Mouse (Mus musculus): Measurements from ENCODE around the gene Parva. TPM values are rescaled to one million over a fixed set of nuclear protein-coding genes. Genes with fewer than 3 reads are reported as not detected.
A peak's percentile ranks its signal among the peaks of the same experiment; 100 is the strongest.

Parva gene
- polyA plus RNA-seq, 1 experiment from 2014 or later = 80.0 TPM

- H3K9ac ChIP-seq (ENCODE audit: low read depth, low read length) = no peak overlapping the region
- H3K9me3 ChIP-seq (ENCODE audit: control insufficient read depth, low read length) = no peaks in the 10 kb centered on the region
- no peaks in the 10 kb centered on the region for H3K27me3 ChIP-seq (replicated peaks; ENCODE audit: control insufficient read depth, insufficient read depth, low read length)
- no peaks in the 10 kb centered on the region for H3K36me3 ChIP-seq (ENCODE audit: control insufficient read depth, insufficient read depth, low read length)
- no peak overlapping the region for H3K4me2 ChIP-seq (ENCODE audit: low read depth, low read length)
- no peak overlapping the region for H3K4me3 ChIP-seq (ENCODE audit: low read length)
- ATAC-seq = peak; percentile 36; the same call in 1 of the 2 replicates
- H3K4me1 ChIP-seq (ENCODE audit: control insufficient read depth, insufficient read depth, low read length) = peaks cover 24% of the 10 kb centered on the region
- peak overlapping the region; percentile 34 for H3K27ac ChIP-seq (ENCODE audit: low read length)
- 29% methylated on average over 14 of the region's 14 CpGs for WGBS
These were observed 46.5 kb downstream of the Parva start for GRCm38 (mm10) chr7:112473649-112474435.

GRCm38 (mm10) chr7:112479116-112479515, 51.8 kb downstream of the Parva start:
- no peak overlapping the region for H3K4me2 ChIP-seq (ENCODE audit: low read depth, low read length)
- 41% methylated on average over 6 of the region's 6 CpGs for WGBS
- no peaks in the 10 kb centered on the region for H3K36me3 ChIP-seq (ENCODE audit: control insufficient read depth, insufficient read depth, low read length)
- no peaks in the 10 kb centered on the region for H3K27me3 ChIP-seq (replicated peaks; ENCODE audit: control insufficient read depth, insufficient read depth, low read length)
- peaks cover 18% of the 10 kb centered on the region for H3K4me1 ChIP-seq (ENCODE audit: control insufficient read depth, insufficient read depth, low read length)
- peak overlapping the region; percentile 50 for H3K27ac ChIP-seq (ENCODE audit: low read length)
- H3K9ac ChIP-seq (ENCODE audit: low read depth, low read length) = 0 out of 2 replicates have a peak overlapping the region, but pooled peaks have one; percentile 35
- ATAC-seq = peak; percentile 62
- no peaks in the 10 kb centered on the region for H3K9me3 ChIP-seq (ENCODE audit: control insufficient read depth, low read length)
- no peak overlapping the region for H3K4me3 ChIP-seq (ENCODE audit: low read length)

GRCm38 (mm10) chr7:112481031-112481430, 53.7 kb downstream of the Parva start:
- no peak overlapping the region for H3K4me3 ChIP-seq (ENCODE audit: low read length)
- H3K9ac ChIP-seq (ENCODE audit: low read depth, low read length) = no peak overlapping the region
- H3K4me2 ChIP-seq (ENCODE audit: low read depth, low read length) = no peak overlapping the region
- no peaks in the 10 kb centered on the region for H3K27me3 ChIP-seq (replicated peaks; ENCODE audit: control insufficient read depth, insufficient read depth, low read length)
- H3K36me3 ChIP-seq (ENCODE audit: control insufficient read depth, insufficient read depth, low read length) = no peaks in the 10 kb centered on the region
- no peak for ATAC-seq
- WGBS = 71% methylated on average over 1 of the region's 1 CpGs
- no peak overlapping the region for H3K27ac ChIP-seq (ENCODE audit: low read length)
- peaks cover 16% of the 10 kb centered on the region for H3K4me1 ChIP-seq (ENCODE audit: control insufficient read depth, insufficient read depth, low read length)
- H3K9me3 ChIP-seq (ENCODE audit: control insufficient read depth, low read length) = no peaks in the 10 kb centered on the region

GRCm38 (mm10) chr7:112482572-112482971, 55.3 kb downstream of the Parva start:
- H3K27ac ChIP-seq (ENCODE audit: low read length) = no peak overlapping the region
- no peaks in the 10 kb centered on the region for H3K36me3 ChIP-seq (ENCODE audit: control insufficient read depth, insufficient read depth, low read length)
- H3K4me2 ChIP-seq (ENCODE audit: low read depth, low read length) = no peak overlapping the region
- no peak overlapping the region for H3K4me3 ChIP-seq (ENCODE audit: low read length)
- WGBS = 89% methylated on average over 7 of the region's 7 CpGs
- H3K4me1 ChIP-seq (ENCODE audit: control insufficient read depth, insufficient read depth, low read length) = peaks cover 16% of the 10 kb centered on the region
- no peak overlapping the region for H3K9ac ChIP-seq (ENCODE audit: low read depth, low read length)
- no peaks in the 10 kb centered on the region for H3K9me3 ChIP-seq (ENCODE audit: control insufficient read depth, low read length)
- ATAC-seq = no peak
- H3K27me3 ChIP-seq (replicated peaks; ENCODE audit: control insufficient read depth, insufficient read depth, low read length) = no peaks in the 10 kb centered on the region

DNA sequence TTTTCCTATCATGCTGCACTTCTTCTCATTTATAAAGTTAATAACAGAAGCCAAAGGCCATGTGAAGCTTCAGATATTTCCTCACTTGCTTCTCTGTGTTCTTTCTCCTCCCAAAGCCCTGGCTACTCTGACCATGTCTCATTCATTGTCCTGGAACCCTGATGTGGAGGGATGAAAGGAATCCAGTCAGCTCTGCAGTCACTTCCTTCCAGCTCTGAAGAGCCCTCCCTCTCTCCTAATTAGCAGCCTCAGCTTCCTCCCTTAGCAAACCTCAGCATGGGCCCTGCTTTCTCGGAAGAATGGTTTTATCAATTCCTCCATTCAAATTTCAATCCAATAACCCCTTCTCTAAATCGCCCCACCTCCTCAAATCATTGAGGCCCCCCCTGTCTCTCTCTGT, 56.1 kb downstream of the Parva start:
- no peak overlapping the region for H3K27ac ChIP-seq (ENCODE audit: low read length)
- no peak overlapping the region for H3K4me3 ChIP-seq (ENCODE audit: low read length)
- H3K4me1 ChIP-seq (ENCODE audit: control insufficient read depth, insufficient read depth, low read length) = peaks cover 16% of the 10 kb centered on the region
- H3K9me3 ChIP-seq (ENCODE audit: control insufficient read depth, low read length) = no peaks in the 10 kb centered on the region
- H3K9ac ChIP-seq (ENCODE audit: low read depth, low read length) = no peak overlapping the region
- WGBS = 49% methylated on average over 2 of the region's 2 CpGs
- H3K4me2 ChIP-seq (ENCODE audit: low read depth, low read length) = no peak overlapping the region
- no peak for ATAC-seq
- H3K27me3 ChIP-seq (replicated peaks; ENCODE audit: control insufficient read depth, insufficient read depth, low read length) = no peaks in the 10 kb centered on the region
- no peaks in the 10 kb centered on the region for H3K36me3 ChIP-seq (ENCODE audit: control insufficient read depth, insufficient read depth, low read length)

DNA sequence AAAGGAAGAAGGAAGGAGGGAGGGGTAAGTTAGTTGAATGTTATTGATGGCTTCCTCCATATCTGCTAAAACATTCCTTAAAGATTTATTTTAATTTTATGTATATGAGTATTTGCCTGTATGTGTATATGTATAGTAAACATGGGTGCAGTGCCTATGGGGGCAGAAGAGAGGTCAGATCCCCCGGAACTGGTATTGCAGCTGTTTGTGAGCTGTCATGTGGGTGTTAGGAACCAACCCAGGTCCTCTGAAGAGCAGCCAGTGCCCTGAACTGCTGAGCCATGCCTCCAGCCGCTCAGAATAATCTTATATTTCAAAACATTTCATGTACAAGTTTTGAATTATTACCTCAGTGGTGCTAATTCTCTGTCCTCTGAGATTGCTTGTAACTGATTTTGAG, 63.5 kb downstream of the Parva start:
- no peaks in the 10 kb centered on the region for H3K9me3 ChIP-seq (ENCODE audit: control insufficient read depth, low read length)
- H3K9ac ChIP-seq (ENCODE audit: low read depth, low read length) = no peak overlapping the region
- peaks cover 19% of the 10 kb centered on the region for H3K4me1 ChIP-seq (ENCODE audit: control insufficient read depth, insufficient read depth, low read length)
- H3K4me3 ChIP-seq (ENCODE audit: low read length) = no peak overlapping the region
- H3K27me3 ChIP-seq (replicated peaks; ENCODE audit: control insufficient read depth, insufficient read depth, low read length) = no peaks in the 10 kb centered on the region
- no peak overlapping the region for H3K4me2 ChIP-seq (ENCODE audit: low read depth, low read length)
- H3K36me3 ChIP-seq (ENCODE audit: control insufficient read depth, insufficient read depth, low read length) = no peaks in the 10 kb centered on the region
- ATAC-seq = no peak
- no peak overlapping the region for H3K27ac ChIP-seq (ENCODE audit: low read length)
- WGBS = 35% methylated on average over 2 of the region's 2 CpGs

DNA sequence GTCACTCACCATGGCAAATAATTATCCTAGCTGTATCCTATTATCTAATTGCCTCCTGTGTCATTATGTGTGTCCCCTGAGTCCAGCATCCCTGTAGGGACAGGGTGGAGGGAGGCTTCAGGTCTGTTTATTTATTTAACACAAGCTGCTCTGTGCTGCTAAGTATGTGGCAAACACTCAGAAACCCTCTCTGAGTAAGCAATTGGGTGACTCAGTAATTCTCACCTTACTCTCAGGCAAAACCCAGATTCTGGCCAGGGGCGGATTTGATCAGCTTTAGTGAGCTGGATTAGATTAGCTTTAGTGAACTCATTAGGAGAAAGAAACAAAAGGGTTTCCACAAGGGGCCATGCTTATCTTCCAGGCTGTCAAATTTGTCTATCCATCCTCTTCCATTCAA, 64.4 kb downstream of the Parva start:
- no peak overlapping the region for H3K27ac ChIP-seq (ENCODE audit: low read length)
- peaks cover 28% of the 10 kb centered on the region for H3K4me1 ChIP-seq (ENCODE audit: control insufficient read depth, insufficient read depth, low read length)

DNA sequence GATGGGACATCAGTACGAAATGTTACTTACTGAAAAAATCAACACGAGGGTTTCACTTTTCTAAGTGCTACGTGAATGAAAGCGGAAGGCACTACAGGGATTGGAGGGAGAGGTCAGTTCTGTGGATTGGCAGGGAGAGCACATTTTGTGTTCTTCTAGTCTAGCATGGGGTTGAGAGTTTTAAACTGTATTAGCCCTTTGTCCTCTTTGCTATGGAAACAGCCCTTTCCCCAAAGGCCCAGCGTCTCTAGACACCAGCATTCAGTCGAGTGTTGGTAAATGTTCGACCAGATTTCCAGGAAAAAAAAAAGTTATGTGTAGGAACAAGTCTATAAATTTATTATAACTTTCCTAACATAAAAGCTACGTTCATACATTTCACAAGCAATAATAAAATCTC, 68.6 kb downstream of the Parva start:
- no peak overlapping the region for H3K4me2 ChIP-seq (ENCODE audit: low read depth, low read length)
- H3K9ac ChIP-seq (ENCODE audit: low read depth, low read length) = no peak overlapping the region
- H3K27me3 ChIP-seq (replicated peaks; ENCODE audit: control insufficient read depth, insufficient read depth, low read length) = no peaks in the 10 kb centered on the region
- no peaks in the 10 kb centered on the region for H3K9me3 ChIP-seq (ENCODE audit: control insufficient read depth, low read length)
- H3K36me3 ChIP-seq (ENCODE audit: control insufficient read depth, insufficient read depth, low read length) = no peaks in the 10 kb centered on the region
- H3K27ac ChIP-seq (ENCODE audit: low read length) = peak overlapping the region; percentile 53
- ATAC-seq = no peak
- no peak overlapping the region for H3K4me3 ChIP-seq (ENCODE audit: low read length)
- H3K4me1 ChIP-seq (ENCODE audit: control insufficient read depth, insufficient read depth, low read length) = peaks cover 57% of the 10 kb centered on the region
- 52% methylated on average over 8 of the region's 8 CpGs for WGBS

More for the DNA sequence above, 64.4 kb downstream of the Parva start:
- no peak for ATAC-seq
- no peak overlapping the region for H3K9ac ChIP-seq (ENCODE audit: low read depth, low read length)
- no peaks in the 10 kb centered on the region for H3K36me3 ChIP-seq (ENCODE audit: control insufficient read depth, insufficient read depth, low read length)
- no peak overlapping the region for H3K4me3 ChIP-seq (ENCODE audit: low read length)
- H3K27me3 ChIP-seq (replicated peaks; ENCODE audit: control insufficient read depth, insufficient read depth, low read length) = no peaks in the 10 kb centered on the region
- WGBS = 88% methylated on average over 1 of the region's 1 CpGs
- H3K4me2 ChIP-seq (ENCODE audit: low read depth, low read length) = no peak overlapping the region
- no peaks in the 10 kb centered on the region for H3K9me3 ChIP-seq (ENCODE audit: control insufficient read depth, low read length)

- H3K27ac ChIP-seq (ENCODE audit: low read length) = peak overlapping the region; percentile 24
These were observed 69.6 kb downstream of the Parva start for GRCm38 (mm10) chr7:112496921-112497320.

More at GRCm38 (mm10) chr7:112496921-112497320, 69.6 kb downstream of the Parva start:
- no peak overlapping the region for H3K4me3 ChIP-seq (ENCODE audit: low read length)
- peaks cover 63% of the 10 kb centered on the region for H3K4me1 ChIP-seq (ENCODE audit: control insufficient read depth, insufficient read depth, low read length)
- H3K9ac ChIP-seq (ENCODE audit: low read depth, low read length) = no peak overlapping the region
- H3K4me2 ChIP-seq (ENCODE audit: low read depth, low read length) = no peak overlapping the region
- no peak for ATAC-seq
- H3K9me3 ChIP-seq (ENCODE audit: control insufficient read depth, low read length) = no peaks in the 10 kb centered on the region
- 47% methylated on average over 7 of the region's 7 CpGs for WGBS
- H3K36me3 ChIP-seq (ENCODE audit: control insufficient read depth, insufficient read depth, low read length) = no peaks in the 10 kb centered on the region
- no peaks in the 10 kb centered on the region for H3K27me3 ChIP-seq (replicated peaks; ENCODE audit: control insufficient read depth, insufficient read depth, low read length)

Data from intestine, embryonic 16.5 days (tissue).